Mouse (Mus musculus) brain, adult 2 months (tissue): ENCODE measurements at regions not wholly inside any gene's neighbourhood (a gene's known extent, or its start where the extent isn't known, plus 50 kb on each side); places are given as distances from the start of the nearest gene placed in this dataset.

Experiments used
- DNase-seq: peaks from one replicate; pipeline ENCODE4 v3.0.0; 2011; ENCODE audit warnings: low read depth, low spot score

DNA sequence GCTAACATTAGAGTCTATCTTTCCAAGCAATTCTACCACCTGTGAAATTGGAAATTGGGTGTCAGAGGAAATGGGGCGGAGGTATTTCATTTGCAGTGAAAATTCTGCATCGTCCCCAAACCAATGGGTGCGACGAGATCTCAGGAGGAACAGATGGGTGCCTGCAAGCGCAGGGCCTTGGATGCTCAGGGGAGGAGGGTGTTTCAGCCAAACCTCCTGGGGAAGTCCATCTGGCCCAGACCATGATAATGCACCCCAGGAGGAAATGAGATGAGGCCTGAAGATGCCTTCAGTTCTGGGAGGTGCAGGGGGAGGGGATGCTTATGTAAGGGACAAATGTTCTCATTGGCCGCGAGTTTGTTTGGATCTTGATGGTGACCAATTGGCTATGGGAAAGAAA is 205.9 kb upstream of the Dynlrb2 start:
- DNase-seq = peak; percentile 96

DNA sequence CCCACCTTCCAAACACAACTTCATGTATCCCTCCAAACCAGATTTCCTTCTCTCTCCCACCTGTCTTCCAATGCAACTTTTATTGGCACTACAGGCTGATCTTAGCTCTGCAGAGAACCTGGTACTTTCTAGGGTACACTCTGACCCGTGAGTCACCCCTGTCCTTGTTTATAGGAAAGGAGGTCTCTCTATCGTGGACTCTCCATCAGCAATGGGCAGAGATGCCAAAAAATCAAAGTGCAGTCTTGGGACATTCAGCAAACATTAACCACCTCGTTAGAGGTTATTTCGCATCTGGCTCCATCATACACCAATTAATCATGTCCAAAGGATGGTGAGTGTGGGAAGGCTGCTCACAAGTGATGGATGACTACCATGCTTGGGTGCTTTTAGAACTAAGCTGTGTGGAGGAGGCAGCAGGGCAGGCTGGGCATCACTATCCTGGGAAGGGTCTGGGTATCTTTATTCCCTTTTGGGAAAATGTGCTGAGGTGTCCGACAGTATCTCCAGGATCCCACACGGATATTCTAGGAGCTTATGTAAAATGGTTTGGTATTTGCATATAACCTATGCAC is 214.0 kb upstream of the Dynlrb2 start:
- DNase-seq = no peak

GRCm38 (mm10) chr8:116289237-116289636 is 215.5 kb upstream of the Dynlrb2 start:
- no peak for DNase-seq

- no peak for DNase-seq
Observed at GRCm38 (mm10) chr8:116283990-116284389, 220.8 kb upstream of the Dynlrb2 start.

- DNase-seq = no peak
Observed at GRCm38 (mm10) chr8:116282341-116282740, 222.4 kb upstream of the Dynlrb2 start.

DNA sequence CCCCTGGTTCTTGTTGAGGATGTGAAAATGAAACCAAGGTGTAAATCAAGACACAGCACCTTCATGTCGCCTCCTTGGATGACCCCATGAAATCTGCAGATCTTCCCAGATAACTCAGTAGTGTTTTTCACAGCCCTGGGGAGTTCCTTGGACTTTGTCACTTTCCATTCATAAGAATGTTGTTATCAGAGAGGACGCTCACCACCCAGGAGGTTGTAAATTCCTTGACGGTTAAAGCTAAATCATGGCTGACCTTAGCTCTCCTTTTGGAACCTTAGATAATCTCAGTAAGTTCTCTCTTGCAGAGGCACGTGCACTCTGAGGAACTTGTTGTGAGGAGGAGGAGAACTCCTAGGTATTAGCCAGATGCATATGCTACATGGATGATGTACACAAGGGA is 229.8 kb upstream of the Dynlrb2 start:
- no peak for DNase-seq

- no peak for DNase-seq
Observed at GRCm38 (mm10) chr8:116271238-116271637, 233.5 kb upstream of the Dynlrb2 start.

- no peak for DNase-seq
Observed at GRCm38 (mm10) chr8:116269393-116269792, 235.4 kb upstream of the Dynlrb2 start.

DNA sequence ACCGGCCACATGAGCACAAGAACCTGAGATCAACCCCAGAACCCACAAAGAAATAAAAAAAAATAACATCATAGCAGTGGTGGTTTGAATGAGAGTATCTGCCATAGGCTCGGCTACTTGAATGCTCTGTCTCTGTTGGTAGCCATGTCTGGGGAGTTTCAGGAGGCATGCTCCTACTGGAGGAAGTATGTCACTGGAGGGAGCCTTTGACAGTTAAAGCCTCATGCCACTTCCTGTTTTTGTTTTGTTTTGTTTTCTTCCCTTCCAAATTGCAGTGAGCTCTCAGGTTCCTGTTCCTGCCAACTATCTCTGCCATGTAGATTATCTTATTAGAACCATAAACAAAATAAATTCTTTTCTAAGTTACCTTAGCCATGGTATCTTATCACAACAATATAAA is 236.1 kb upstream of the Dynlrb2 start:
- DNase-seq = no peak

DNA sequence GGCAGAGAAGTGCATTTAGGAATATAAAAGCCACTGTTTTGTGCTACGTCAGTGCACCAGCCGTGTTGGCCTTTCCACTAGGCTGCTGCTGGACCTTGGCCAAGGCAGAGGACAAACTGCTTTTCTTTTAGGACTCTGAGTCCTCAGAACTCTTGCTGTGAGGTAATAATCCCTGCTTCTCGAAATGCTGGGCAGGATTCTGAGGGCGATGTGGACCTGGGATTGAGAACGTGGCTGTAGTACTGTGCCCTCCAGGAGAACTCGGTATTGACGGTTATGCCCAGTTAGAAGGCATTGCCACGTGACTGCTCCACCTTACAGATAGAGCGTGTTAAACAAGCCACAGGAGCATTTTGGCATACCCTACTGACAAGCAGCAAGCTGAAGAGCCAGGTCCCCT is 236.6 kb upstream of the Dynlrb2 start:
- peak; percentile 51 for DNase-seq

- no peak for DNase-seq
Observed at GRCm38 (mm10) chr8:116267021-116267420, 237.8 kb upstream of the Dynlrb2 start.

DNA sequence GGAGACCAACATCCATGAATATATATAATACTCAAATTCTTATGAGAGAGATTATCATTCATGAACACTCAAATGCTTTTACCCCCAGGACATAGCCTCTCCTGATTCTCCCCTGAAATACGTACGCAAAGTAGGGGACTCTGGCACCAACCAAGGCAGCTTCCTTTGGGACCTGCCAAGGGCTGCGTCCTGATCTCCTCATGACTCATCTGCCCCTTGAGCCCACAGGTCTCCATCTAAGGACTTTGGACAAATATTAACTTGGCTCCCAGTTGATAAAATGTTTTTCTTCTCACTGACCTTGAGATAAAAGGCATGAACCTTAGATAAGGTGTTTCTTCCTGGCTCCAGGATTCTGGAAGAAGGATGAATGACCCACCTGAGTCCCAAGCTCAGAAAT is 239.2 kb upstream of the Dynlrb2 start:
- DNase-seq = no peak

DNA sequence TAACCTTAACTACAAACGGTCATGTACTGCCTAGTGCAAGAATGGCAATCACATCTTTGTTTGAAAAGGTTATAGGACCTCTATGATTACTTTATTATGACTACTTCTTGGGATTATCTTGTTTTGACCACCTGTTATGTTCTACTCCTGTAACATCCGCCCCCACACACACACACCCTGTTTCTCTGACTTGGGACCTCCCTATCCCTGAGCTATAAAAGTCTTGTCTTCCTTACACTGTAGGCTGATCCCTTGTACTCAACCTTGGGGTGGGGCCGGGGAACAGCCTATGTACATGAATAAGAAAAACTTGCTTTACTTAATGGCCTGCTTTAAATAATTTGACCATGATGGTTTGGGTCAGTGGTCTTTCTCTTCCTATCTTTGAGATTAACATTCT is 240.7 kb upstream of the Dynlrb2 start:
- DNase-seq = no peak

DNA sequence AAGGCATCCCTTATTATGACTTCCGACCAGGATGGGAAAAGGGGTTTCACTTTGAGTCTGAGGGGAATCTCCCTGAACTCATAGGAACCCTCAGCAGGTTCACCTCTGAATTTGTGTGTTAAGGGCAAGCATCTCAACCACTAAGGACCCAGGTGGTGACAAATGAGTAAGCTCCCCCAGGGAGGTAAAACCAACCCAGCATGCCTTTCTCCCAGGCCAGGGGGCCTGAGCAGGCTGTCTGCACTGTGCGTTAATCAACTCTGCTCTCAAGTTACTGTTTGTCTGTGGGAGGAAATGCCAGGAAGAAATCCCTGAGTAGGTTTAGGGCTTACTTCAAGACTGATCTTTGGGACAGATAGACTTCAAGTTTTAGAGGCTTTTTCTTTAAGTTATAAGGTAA is 243.5 kb upstream of the Dynlrb2 start:
- DNase-seq = no peak

- DNase-seq = no peak
Observed at GRCm38 (mm10) chr8:116255398-116255797, 249.4 kb upstream of the Dynlrb2 start.

DNA sequence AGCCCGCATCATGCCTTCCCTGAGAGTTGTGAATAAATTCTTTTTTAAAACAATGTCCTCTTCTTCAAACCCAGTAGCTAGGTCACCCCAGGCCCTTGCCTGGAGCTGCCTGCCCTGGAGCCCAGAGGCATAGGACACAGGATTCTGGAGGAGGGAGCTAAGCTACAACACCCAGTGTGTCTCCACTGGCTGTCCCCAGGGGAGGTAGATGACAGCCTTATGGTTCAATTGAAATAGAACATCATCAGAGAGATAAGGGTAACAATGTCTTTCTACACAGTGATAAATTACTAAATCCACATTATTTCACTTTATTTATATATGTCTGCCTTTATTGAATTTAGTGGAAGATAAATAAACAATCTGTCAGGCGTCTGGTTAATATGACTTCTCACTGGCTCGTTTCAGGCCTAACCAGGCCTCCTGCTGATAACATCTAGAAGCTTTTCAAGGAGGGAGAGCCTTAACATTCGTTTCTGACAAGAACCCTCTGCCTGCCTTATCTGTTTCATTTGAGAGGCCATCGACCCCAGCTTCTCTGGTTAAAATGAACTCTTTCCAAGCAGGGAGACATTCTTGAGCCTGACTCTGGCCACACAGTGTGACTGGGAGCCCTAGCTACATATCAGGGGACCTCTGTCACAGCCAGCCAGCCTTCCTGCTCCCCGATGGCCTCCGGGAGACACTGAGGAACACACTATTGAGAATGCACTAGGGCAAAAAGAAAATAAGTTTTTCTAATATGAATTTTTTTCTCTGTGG is 252.1 kb upstream of the Dynlrb2 start:
- DNase-seq = no peak

GRCm38 (mm10) chr8:116248398-116248797 is 256.4 kb upstream of the Dynlrb2 start:
- DNase-seq = no peak

GRCm38 (mm10) chr8:116243493-116243892 is 261.3 kb upstream of the Dynlrb2 start:
- no peak for DNase-seq

GRCm38 (mm10) chr8:116242972-116243371 is 261.8 kb upstream of the Dynlrb2 start:
- no peak for DNase-seq

GRCm38 (mm10) chr8:116241987-116242242 is 262.9 kb upstream of the Dynlrb2 start:
- DNase-seq = no peak

DNA sequence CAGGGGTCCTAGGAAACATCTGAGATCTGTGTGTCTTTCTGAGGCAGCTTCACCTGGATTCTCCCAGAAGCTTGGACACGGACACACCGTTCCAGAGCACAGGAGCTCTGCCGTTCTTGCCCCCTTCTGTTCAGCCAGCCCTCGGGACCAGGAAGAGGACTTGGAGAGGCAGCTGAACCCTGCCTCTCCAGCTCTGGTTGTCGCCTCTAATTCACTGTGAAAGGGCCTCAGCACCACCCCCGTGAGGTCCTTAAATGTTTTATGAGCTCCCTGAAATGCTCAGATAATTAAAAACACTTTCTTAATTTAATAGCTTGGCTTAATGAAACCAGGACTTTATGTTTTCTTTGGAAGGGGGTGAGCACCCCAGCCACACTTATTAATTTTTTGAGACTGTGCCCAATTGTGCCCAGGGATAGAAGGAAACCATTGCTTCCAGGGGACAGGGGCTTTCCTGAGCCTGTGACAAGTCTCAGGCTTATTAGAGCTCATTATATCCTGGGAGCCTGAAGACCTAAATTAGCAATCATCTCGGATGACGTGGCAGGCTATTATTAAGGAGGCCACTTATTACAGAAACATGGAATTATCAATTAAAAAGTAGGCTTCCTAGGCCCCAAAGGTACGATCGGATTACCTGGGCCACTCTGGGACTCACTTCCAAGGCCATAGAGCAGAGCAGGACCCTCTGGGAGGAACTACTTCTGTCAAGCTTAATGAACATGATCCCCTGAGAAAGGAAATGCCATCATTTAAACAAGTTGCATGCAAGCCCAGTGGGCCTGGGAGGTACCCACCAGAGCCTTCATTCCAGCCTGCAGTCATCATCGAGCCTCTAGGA is 263.4 kb upstream of the Dynlrb2 start:
- no peak for DNase-seq

- DNase-seq = no peak
Observed at GRCm38 (mm10) chr8:116238670-116239069, 266.1 kb upstream of the Dynlrb2 start.

- peak; percentile 37 for DNase-seq
Observed at GRCm38 (mm10) chr8:116237561-116238100, 267.1 kb upstream of the Dynlrb2 start.
